Mouse (Mus musculus) T-helper 17 cell (primary cell): ENCODE data around the gene Eef1akmt1.

Source experiments
- in situ Hi-C, 2 experiments: fragments of 300-600 bp; cut with MboI, MseI; formaldehyde crosslinking; loops; 1 replicate in 1 of 2; 2 replicates in 1 of 2; pipeline ENCODE4 v1.15.1; 2025; ENCODE audit warnings: high pct_unique_total_duplicates in 2 of 2

The Eef1akmt1 gene

DNA sequence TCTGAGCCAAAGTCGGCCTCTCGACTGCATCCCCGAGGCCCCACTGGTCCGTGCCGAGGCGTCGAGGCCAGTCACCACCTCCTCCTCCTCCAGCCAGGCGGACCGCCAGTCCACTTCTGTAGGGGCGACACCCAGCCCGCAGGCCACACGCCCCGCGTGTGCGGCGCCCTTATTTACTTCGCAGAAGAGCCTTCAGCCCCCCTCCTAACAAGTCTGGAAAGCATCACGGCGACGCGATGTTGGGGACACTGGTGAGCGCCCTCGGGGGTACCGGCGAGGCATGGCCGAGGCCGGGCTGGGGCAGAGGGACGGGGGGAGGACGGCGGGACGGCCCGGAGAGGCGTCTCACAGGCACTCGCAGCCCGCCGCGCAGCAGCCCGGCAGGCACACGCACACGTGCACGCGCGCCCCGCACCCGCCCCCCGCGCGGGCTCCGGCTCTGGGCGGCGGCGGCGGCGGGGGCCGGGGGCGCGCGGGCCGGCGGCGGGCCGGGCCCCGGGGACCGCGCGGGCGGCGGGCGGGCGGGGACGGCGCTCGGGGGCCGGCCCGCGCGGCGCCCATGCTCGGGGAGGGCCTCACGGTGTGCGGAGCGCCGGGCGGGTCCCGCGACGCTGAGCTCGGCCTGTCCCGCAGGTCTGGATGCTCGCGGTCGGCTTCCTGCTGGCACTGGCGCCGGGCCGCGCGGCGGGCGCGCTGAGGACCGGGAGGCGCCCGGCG, 46.6 kb downstream of the Eef1akmt1 start, which contains the start of gene Il17d:
Gene Il17d, plus strand, starts transcription at position 107 of the 717 bp plus-strand sequence.
- in situ Hi-C loops = no loop called here

DNA sequence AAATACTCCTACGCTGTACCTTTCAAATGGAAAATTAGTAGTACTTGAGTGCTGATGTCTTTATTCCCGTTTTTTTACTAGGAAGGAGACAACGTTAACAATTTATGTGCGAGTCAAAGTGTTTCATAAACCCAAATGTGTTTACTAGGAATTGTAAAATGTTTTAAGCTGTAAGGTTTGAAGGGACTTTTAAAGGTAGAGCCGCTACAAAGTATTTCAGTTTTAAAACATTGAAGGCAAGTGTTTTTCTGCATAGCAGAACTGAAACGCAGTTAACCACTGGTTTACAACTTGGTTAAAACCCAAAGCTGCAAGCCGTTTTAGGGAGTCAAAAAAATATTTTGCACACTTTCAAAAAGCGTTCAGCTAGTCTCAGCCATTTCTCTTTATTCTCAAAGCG, 47.6 kb downstream of the Eef1akmt1 start:
- in situ Hi-C loops = no loop called here

DNA sequence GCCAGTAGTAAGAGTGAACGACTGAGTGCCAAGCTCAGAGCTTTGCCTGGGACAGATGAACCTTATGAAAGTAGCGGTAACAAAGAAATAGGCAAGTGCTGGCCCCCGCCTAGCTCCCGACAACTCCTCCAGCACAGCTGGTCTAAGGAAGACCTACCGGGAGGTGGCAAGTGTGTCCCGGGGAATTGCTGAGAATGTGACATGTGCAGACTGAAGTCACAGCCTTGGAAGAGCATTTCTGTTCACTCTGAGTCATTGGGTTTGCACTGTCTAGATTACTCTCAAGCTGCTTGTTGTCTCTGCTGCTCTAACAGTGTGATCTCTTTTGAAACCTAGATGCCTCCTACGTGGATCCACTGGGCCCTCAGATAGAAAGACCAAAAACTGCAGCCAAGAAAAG, 54.4 kb downstream of the Eef1akmt1 start:
- in situ Hi-C loops = no loop called here

DNA sequence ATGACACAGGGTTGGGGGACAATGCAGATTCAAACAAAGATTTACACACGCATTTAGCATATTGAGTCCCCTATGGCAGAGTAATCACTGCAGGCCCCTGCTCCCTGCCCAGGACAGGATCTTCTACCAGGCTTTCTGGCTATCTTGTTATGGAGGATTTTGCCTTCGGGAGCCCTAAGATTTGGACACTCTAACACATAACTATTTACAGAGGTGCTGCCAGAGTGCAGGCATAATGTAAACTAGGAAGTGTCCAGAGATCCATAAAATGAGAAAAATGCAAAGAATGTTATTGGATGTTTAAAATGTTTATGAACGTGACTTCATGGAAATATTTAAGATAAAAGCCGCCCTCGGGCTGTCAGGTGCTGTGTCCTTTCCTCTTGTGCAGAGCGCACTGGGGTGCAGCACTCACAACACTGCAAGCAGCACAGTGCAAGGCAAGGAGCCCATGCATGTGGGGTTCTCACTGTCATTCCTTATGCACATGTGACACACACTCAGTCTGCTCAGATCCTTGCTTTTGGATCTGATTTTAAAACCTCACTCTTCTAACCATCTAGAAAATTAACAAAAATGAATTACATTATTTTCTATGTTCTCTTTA, 56.2 kb downstream of the Eef1akmt1 start:
- in situ Hi-C loops = no loop called here

DNA sequence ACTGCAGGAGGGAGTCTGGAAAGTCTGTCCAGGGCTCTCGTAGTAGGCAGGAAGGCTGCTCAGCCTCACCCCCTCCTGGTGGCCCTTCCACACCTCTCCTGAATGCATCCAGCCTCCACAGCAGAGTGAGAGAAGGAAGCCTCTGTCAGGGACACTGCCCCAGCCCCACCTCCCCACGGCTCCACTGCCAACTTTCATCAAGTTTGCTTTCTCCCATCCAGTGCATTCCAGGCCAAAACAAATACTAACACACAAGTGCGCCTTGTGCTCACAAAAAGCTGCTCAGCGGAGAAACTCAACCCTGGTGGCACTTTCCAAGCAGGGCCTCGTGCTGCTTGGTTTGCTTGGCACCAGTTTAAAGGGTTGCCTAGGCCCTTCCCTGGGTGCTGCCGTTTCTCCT, 61.9 kb downstream of the Eef1akmt1 start:
- in situ Hi-C loops = no loop called here

DNA sequence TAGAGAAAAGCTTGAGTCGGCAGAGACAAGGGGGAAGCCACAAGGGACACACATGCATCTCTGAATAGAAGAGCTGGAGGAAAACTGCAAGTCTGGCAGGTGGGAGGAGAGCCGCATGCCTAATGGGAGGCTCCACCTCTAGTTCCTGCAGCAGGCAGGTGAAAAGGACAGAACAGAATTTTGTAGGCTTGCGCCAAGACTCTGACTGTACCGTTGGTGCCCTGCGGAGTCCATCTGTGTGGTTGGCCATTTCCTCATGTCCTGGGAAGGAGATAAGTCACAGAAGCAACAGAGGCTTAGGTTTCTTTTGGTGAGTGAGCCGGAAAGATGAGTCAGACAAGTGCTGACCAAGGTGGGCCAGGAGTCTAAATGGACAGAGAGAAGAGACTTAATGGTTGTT, 67.7 kb downstream of the Eef1akmt1 start:
- in situ Hi-C loops = no loop called here
